Mouse (Mus musculus): Measurements from ENCODE around the gene Dyrk3. TPM values are rescaled to one million over a fixed set of nuclear protein-coding genes. Genes with fewer than 3 reads are reported as not detected.
A peak's percentile ranks its signal among the peaks of the same experiment; 100 is the strongest.

Gene Dyrk3
- polyA plus RNA-seq, 1 experiment from 2014 or later: 3.7 TPM

DNA sequence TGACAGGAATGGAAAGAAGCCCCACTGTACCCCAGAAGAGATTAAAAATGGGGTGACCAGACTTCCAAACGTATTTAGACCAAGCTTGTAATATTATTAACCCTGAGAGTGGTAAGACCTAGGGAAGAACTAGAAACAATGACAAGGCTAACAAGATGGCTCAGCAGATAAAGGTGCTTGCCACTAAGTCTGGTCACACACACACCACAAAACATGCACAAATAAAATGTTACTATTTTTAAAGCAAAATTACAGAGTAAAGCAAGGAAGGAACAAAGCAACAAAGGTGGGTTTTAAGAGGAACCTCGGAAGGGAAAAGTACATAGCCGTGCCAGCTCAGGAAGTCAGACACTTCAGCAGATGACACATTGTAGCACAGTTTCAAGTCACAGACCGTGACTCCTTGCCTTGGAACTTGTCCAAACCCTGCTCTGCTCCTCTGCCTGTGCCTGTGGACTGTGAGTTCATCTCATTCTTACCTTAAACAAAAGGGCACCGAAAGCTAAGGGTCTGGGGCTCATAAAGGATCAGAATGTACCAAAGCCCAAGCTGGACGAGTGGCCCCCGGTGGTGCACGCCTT lies 3.1 kb downstream of the Dyrk3 start:
- no peak overlapping the region for H3K27ac ChIP-seq (ENCODE audit: low read depth, low read length)
- 0 out of 2 replicates have a peak overlapping the region, but pooled peaks have one; percentile 2 for H3K4me3 ChIP-seq (ENCODE audit: low read depth, low read length)
- no peak overlapping the region for H3K9ac ChIP-seq (ENCODE audit: low read depth, low read length)
- no peaks in the 10 kb centered on the region for H3K27me3 ChIP-seq (ENCODE audit: control insufficient read depth, insufficient read depth, low read length)
- H3K4me2 ChIP-seq: peak overlapping the region; percentile 21; the same call in 1 of the 2 replicates
- H3K9me3 ChIP-seq (replicated peaks; ENCODE audit: control insufficient read depth, low read length): no peaks in the 10 kb centered on the region
- 0 out of 2 replicates have a peak, but pooled peaks cover 3% of the 10 kb centered on the region for H3K4me1 ChIP-seq (ENCODE audit: control insufficient read depth, insufficient read depth, low read length)
- no peaks in the 10 kb centered on the region for H3K36me3 ChIP-seq (ENCODE audit: control insufficient read depth, insufficient read depth, low read length)
- WGBS (ENCODE audit: insufficient replicate concordance): 64% methylated on average over 8 of the region's 8 CpGs
- ATAC-seq (replicated peaks; ENCODE audit: insufficient number of reproducible peaks, low FRiP score, low TSS enrichment): no peak

DNA sequence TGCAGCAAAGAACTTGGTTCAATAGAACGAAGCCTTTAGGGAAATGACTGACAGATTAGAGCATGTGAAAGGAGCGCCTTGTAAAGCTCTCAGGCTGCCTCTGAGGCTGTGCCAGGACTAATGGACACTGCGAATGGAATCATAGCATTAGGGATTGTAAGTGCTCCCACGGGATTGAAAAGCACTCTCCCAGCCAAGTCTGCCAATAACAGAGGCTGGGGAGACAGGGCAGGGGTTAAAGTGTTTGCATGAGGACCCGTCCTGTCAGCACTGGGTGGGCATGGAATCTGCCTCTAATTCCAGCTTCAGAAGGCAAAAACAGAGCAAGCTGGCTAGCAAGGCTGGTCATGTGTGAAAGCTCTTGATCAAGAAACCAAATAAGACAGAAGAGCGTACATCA lies 3.9 kb downstream of the Dyrk3 start:
- Histone ChIP-seq H3K9ac (ENCODE audit: low read depth, low read length) (no peak overlapping the region), H3K36me3 (ENCODE audit: control insufficient read depth, insufficient read depth, low read length) (peaks cover under 1% of the 10 kb centered on the region), H3K9me3 (replicated peaks; ENCODE audit: control insufficient read depth, low read length) (no peaks in the 10 kb centered on the region), H3K27me3 (ENCODE audit: control insufficient read depth, insufficient read depth, low read length) (no peaks in the 10 kb centered on the region), H3K4me2 (no peak overlapping the region), H3K27ac (ENCODE audit: low read depth, low read length) (no peak overlapping the region), H3K4me1 (ENCODE audit: control insufficient read depth, insufficient read depth, low read length) (0 out of 2 replicates have a peak, but pooled peaks cover 2% of the 10 kb centered on the region), H3K4me3 (ENCODE audit: low read depth, low read length) (no peak overlapping the region)
- 76% methylated on average over 6 of the region's 6 CpGs for WGBS (ENCODE audit: insufficient replicate concordance)
- no peak for ATAC-seq (replicated peaks; ENCODE audit: insufficient number of reproducible peaks, low FRiP score, low TSS enrichment)

DNA sequence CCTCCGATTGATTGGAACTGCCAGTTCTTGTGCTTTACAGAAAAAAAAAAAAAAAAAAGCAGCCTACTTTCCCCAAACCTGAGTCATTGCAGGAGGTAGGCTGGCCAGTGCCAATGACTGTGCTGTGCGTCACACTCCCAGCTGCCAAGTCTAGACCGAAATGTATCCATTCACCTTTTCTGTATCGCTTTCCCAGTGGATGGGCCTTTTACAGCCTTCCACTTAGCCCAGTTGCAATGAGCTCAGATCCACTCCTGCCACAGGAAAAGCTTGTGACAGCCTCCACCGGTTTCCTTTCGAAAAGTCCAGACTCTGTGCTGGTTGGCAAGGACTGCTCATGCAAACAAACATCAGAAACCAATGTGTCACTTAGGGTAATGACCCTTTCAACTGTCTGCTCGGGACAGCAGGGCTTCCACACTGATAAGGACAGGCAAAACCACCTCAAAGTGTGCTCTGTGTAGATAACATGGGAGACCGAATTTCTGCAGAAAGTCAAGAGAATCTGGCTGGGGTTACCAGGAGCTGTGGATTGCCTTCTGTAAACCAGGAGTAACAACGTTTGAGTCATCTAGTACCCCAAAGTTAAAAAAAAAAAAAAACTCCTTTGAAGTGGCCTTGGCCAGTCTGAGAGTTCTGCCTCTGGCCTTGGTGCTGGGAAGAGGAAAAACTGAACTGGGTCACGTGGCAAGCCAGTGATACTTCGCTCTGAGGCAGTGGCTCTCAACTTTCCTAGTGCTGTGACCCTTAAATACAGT lies 12.0 kb downstream of the Dyrk3 start:
- Histone ChIP-seq H3K27me3 (ENCODE audit: control insufficient read depth, insufficient read depth, low read length) (no peaks in the 10 kb centered on the region), H3K4me2 (peak overlapping the region; percentile 27; the same call in 1 of the 2 replicates), H3K4me3 (ENCODE audit: low read depth, low read length) (no peak overlapping the region), H3K9ac (ENCODE audit: low read depth, low read length) (no peak overlapping the region), H3K4me1 (ENCODE audit: control insufficient read depth, insufficient read depth, low read length) (peaks cover 6% of the 10 kb centered on the region; the same call in 1 of the 2 replicates), H3K9me3 (replicated peaks; ENCODE audit: control insufficient read depth, low read length) (no peaks in the 10 kb centered on the region), H3K36me3 (ENCODE audit: control insufficient read depth, insufficient read depth, low read length) (peaks cover 4% of the 10 kb centered on the region), H3K27ac (ENCODE audit: low read depth, low read length) (peak overlapping the region; percentile 70)
- ATAC-seq (replicated peaks; ENCODE audit: insufficient number of reproducible peaks, low FRiP score, low TSS enrichment): peak; percentile 89
- WGBS (ENCODE audit: insufficient replicate concordance): 24% methylated on average over 11 of the region's 11 CpGs

DNA sequence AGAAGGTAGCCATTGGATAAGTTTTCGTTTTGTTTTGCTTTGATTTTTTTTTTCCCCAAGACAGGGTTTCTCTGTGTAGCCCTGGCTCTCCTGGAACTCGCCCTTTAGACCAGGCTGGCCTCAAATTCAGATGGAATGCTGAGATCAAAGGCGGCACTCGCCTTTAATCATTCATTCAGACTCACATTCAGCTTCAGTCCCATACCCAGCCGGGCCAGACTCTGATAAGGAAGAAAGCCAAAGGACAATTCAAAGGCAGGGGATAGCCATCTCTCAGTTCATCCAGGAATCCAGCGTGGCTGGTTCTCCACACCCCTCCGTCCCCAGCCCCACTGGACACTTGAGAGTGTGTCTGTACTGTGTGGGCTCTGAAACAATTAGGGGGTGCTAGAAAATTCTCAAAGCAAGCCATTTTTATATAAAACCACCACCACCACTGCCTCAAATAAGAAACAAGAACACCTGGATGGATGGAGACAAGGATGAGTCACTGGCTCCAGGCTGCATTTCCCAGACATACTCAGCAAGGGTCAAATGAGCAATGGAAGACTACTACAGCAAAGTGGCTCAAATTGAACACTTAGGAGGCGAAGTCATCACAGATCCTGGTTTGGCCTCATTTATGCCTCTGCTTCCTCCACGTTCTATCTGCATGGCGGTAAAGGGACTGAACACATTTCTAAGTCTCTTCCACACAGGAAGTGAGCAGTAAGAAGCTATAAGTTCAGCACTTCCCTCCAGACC lies 14.4 kb downstream of the Dyrk3 start:
- ATAC-seq (replicated peaks; ENCODE audit: insufficient number of reproducible peaks, low FRiP score, low TSS enrichment): no peak
- H3K36me3 ChIP-seq (ENCODE audit: control insufficient read depth, insufficient read depth, low read length): no peaks in the 10 kb centered on the region
- H3K4me1 ChIP-seq (ENCODE audit: control insufficient read depth, insufficient read depth, low read length): peaks cover 11% of the 10 kb centered on the region
- 49% methylated on average over 10 of the region's 10 CpGs for WGBS (ENCODE audit: insufficient replicate concordance)
- H3K9me3 ChIP-seq (replicated peaks; ENCODE audit: control insufficient read depth, low read length): no peaks in the 10 kb centered on the region
- no peak overlapping the region for H3K27ac ChIP-seq (ENCODE audit: low read depth, low read length)
- H3K27me3 ChIP-seq (ENCODE audit: control insufficient read depth, insufficient read depth, low read length): no peaks in the 10 kb centered on the region
- H3K4me2 ChIP-seq: no peak overlapping the region
- H3K4me3 ChIP-seq (ENCODE audit: low read depth, low read length): no peak overlapping the region
- no peak overlapping the region for H3K9ac ChIP-seq (ENCODE audit: low read depth, low read length)

DNA sequence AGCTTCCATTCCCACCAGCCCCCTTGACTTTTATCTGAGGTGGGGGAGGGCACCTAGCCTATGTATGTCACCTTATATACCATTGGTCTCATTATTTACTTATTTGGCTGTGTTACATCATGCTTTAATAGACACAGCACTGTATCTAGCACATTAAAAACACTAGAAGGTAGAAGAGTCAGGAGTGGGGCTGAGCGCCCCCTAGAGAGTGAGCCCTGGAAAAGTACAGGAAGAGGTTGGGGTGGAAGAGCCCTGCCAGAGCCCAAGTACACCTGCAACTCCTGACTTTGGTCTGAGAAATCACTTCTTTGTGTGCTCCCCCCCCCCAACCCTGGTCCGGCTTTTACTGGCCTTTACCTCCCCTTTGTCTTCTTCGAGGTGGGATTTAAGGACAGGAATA lies 16.2 kb downstream of the Dyrk3 start:
- H3K9ac ChIP-seq (ENCODE audit: low read depth, low read length): no peak overlapping the region
- H3K9me3 ChIP-seq (replicated peaks; ENCODE audit: control insufficient read depth, low read length): no peaks in the 10 kb centered on the region
- 35% methylated on average over 3 of the region's 3 CpGs for WGBS (ENCODE audit: insufficient replicate concordance)
- H3K27ac ChIP-seq (ENCODE audit: low read depth, low read length): no peak overlapping the region
- no peak overlapping the region for H3K4me3 ChIP-seq (ENCODE audit: low read depth, low read length)
- H3K36me3 ChIP-seq (ENCODE audit: control insufficient read depth, insufficient read depth, low read length): no peaks in the 10 kb centered on the region
- H3K4me2 ChIP-seq: no peak overlapping the region
- peaks cover 15% of the 10 kb centered on the region for H3K4me1 ChIP-seq (ENCODE audit: control insufficient read depth, insufficient read depth, low read length)
- no peak for ATAC-seq (replicated peaks; ENCODE audit: insufficient number of reproducible peaks, low FRiP score, low TSS enrichment)
- H3K27me3 ChIP-seq (ENCODE audit: control insufficient read depth, insufficient read depth, low read length): no peaks in the 10 kb centered on the region

DNA sequence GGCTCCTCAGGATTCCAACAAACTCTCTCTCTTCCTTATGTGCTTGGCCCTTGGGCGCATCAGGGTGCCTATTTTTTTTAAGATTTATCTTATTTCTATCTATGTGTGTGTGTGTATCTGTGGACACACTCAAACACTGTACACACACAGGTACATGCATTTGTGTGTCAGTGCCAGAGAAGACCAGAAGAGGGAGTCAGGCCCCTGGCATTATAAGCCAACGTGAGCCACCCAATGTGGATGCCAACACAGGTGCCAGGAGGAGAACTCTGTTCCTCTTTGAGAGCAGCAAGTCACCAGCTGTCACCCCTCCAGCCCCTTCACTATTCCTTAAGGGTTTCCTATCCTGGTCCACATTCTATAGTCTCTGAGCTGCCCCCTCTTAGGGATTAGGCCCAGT lies 19.1 kb downstream of the Dyrk3 start:
- Histone ChIP-seq H3K4me3 (ENCODE audit: low read depth, low read length) (no peak overlapping the region), H3K36me3 (ENCODE audit: control insufficient read depth, insufficient read depth, low read length) (no peaks in the 10 kb centered on the region), H3K4me2 (no peak overlapping the region), H3K27me3 (ENCODE audit: control insufficient read depth, insufficient read depth, low read length) (no peaks in the 10 kb centered on the region), H3K9me3 (replicated peaks; ENCODE audit: control insufficient read depth, low read length) (no peaks in the 10 kb centered on the region), H3K4me1 (ENCODE audit: control insufficient read depth, insufficient read depth, low read length) (peaks cover 20% of the 10 kb centered on the region), H3K27ac (ENCODE audit: low read depth, low read length) (no peak overlapping the region), H3K9ac (ENCODE audit: low read depth, low read length) (no peak overlapping the region)
- WGBS (ENCODE audit: insufficient replicate concordance): 76% methylated on average over 2 of the region's 2 CpGs
- no peak for ATAC-seq (replicated peaks; ENCODE audit: insufficient number of reproducible peaks, low FRiP score, low TSS enrichment)

DNA sequence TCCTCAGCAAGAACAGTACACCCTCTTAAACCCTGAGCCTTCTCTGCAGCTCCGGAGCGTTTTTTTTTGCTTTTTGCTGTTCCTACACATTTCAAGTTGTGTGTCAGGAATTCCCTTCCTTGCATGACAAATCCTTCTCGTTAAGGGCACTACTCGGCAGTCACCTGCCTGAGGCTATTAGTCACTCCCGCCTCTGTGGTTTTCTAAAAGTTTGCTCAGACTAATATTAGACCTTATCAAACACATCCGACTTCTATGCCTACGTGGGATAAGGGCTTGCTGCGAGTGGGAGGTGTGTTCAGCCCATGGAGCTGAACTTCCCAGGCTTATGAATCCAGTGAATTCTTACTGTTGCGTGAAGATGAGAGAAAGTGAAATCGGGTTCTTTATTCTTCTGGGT lies 19.6 kb downstream of the Dyrk3 start:
- peaks cover 20% of the 10 kb centered on the region for H3K4me1 ChIP-seq (ENCODE audit: control insufficient read depth, insufficient read depth, low read length)
- H3K9me3 ChIP-seq (replicated peaks; ENCODE audit: control insufficient read depth, low read length): no peaks in the 10 kb centered on the region
- no peaks in the 10 kb centered on the region for H3K27me3 ChIP-seq (ENCODE audit: control insufficient read depth, insufficient read depth, low read length)
- no peak overlapping the region for H3K9ac ChIP-seq (ENCODE audit: low read depth, low read length)
- WGBS (ENCODE audit: insufficient replicate concordance): 49% methylated on average over 10 of the region's 10 CpGs
- H3K27ac ChIP-seq (ENCODE audit: low read depth, low read length): no peak overlapping the region
- H3K4me3 ChIP-seq (ENCODE audit: low read depth, low read length): no peak overlapping the region
- ATAC-seq (replicated peaks; ENCODE audit: insufficient number of reproducible peaks, low FRiP score, low TSS enrichment): no peak
- H3K4me2 ChIP-seq: no peak overlapping the region
- H3K36me3 ChIP-seq (ENCODE audit: control insufficient read depth, insufficient read depth, low read length): no peaks in the 10 kb centered on the region

DNA sequence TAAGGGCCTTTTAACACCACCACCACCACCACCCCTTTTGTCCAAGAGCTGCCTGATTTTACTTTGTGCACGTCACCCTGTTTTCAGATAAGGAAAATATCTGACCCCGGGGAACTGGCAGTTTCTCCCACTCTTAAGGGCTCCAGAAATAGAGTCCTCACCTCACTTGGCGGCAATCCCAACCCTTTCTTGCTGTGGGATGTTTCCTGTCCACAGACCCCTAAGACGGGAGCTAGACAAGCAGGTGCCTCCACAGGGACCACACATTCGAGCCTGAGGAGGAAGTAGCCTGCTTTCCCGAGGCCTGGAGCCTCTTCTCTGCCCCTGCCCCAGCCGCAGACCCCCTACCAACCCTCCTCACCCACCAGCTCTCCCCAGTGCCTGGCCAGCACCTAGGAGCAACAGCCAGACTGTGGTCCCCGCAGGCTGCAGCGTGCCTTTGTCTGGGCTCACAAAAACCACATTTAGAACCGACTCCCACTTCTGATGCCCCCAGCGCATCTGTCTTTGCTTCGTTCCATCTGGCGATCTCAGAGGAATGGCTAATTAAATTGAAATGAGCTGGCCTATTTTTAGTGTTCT lies 21.6 kb downstream of the Dyrk3 start:
- H3K4me2 ChIP-seq: peak overlapping the region; percentile 34
- 35% methylated on average over 13 of the region's 13 CpGs for WGBS (ENCODE audit: insufficient replicate concordance)
- H3K27me3 ChIP-seq (ENCODE audit: control insufficient read depth, insufficient read depth, low read length): no peaks in the 10 kb centered on the region
- H3K4me3 ChIP-seq (ENCODE audit: low read depth, low read length): no peak overlapping the region
- peak overlapping the region; percentile 95 for H3K27ac ChIP-seq (ENCODE audit: low read depth, low read length)
- peak overlapping the region; percentile 39 for H3K9ac ChIP-seq (ENCODE audit: low read depth, low read length)
- no peaks in the 10 kb centered on the region for H3K36me3 ChIP-seq (ENCODE audit: control insufficient read depth, insufficient read depth, low read length)
- ATAC-seq (replicated peaks; ENCODE audit: insufficient number of reproducible peaks, low FRiP score, low TSS enrichment): peak; percentile 46; the same call in 1 of the 2 replicates
- H3K4me1 ChIP-seq (ENCODE audit: control insufficient read depth, insufficient read depth, low read length): peaks cover 26% of the 10 kb centered on the region
- no peaks in the 10 kb centered on the region for H3K9me3 ChIP-seq (replicated peaks; ENCODE audit: control insufficient read depth, low read length)
